Mouse (Mus musculus) neural tube, embryonic 11.5 days (tissue): ENCODE measurements at regions not wholly inside any gene's neighbourhood (a gene's known extent, or its start where the extent isn't known, plus 50 kb on each side); places are given as distances from the start of the nearest gene placed in this dataset.

ENCODE experiments used
- ATAC-seq: fragments of 200-750 bp; cut with Nextera tagmentation; 2 replicates; pipeline ENCODE4 v1.8.0; 2017; ENCODE audit warnings: moderate number of reproducible peaks, mild to moderate bottlenecking, moderate TSS enrichment, moderate library complexity; ENCODE audit not compliant: insufficient read depth, low FRiP score, low TSS enrichment
- DNase-seq: peaks from one replicate; pipeline ENCODE4 v3.0.0-alpha.2; 2015; ENCODE audit warnings: low spot score
- H3K27ac ChIP-seq: fragments of 300-500 bp; sonication (generic); 2 replicates; pipeline ENCODE4 v1.5.1; 2014; ENCODE audit warnings: low read depth, mild to moderate bottlenecking, low read length
- H3K27me3 ChIP-seq: fragments of 300-500 bp; sonication (generic); 2 replicates; pipeline ENCODE4 v1.6.1; 2014; ENCODE audit warnings: mild to moderate bottlenecking, low read length, mixed read lengths; ENCODE audit not compliant: control insufficient read depth, insufficient read depth
- H3K36me3 ChIP-seq: fragments of 300-500 bp; sonication (generic); 2 replicates; pipeline ENCODE4 v1.6.1; 2014; ENCODE audit warnings: mild to moderate bottlenecking, low read length, moderate library complexity, mixed read lengths; ENCODE audit not compliant: control insufficient read depth, insufficient read depth
- H3K4me1 ChIP-seq: fragments of 300-500 bp; sonication (generic); 2 replicates; pipeline ENCODE4 v1.6.1; 2014; ENCODE audit warnings: low read length, mixed read lengths; ENCODE audit not compliant: control insufficient read depth, insufficient read depth
- H3K4me2 ChIP-seq: fragments of 300-500 bp; sonication (generic); 2 replicates; pipeline ENCODE4 v1.6.1; 2014; ENCODE audit warnings: low read depth, mild to moderate bottlenecking, moderate library complexity
- H3K4me3 ChIP-seq: fragments of 300-500 bp; sonication (generic); 2 replicates; pipeline ENCODE4 v1.5.1; 2014; ENCODE audit warnings: low read depth, low read length
- H3K9ac ChIP-seq: fragments of 300-500 bp; sonication (generic); 2 replicates; pipeline ENCODE4 v1.6.1; 2014; ENCODE audit warnings: mild to moderate bottlenecking, low read length
- H3K9me3 ChIP-seq: fragments of 300-500 bp; sonication (generic); 2 replicates; pipeline ENCODE4 v1.6.1; 2016; ENCODE audit warnings: low read length; ENCODE audit not compliant: control insufficient read depth
- WGBS: fragments of 180-500 bp; shearing (Covaris S2); extraction: QIAGEN DNeasy Blood & Tissue Kit; methylation state at CpG from one replicate; pipeline ENCODE4 v1.1.7; 2014; 5-methylcytosine and 5-hydroxymethylcytosine counted together

DNA sequence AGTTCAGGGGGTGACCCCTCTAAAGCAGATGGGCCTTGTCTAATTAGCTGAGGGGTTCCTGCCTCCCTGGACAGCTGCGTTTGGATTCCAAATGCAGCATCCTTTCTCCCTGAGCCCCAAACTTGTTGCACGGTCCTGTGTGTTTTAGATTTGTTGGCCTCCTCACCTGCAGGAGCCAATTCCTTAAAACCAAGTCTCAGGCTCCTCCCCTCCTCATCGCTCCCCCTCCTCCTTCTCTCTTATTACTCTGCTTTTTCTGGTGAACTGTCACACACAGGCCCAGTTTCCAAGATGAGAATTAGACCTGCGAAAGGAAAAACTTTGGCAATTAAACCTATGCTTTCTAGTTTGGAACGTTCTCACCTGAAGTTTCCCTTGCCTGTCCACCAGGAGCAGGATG, 106.3 kb downstream of the Ppp4r2 start:
- Histone ChIP-seq H3K4me1 (no peaks in the 10 kb centered on the region), H3K9ac (no peak overlapping the region), H3K36me3 (no peaks in the 10 kb centered on the region), H3K4me3 (no peak overlapping the region), H3K27ac (no peak overlapping the region), H3K4me2 (no peak overlapping the region), H3K27me3 (no peaks in the 10 kb centered on the region), H3K9me3 (no peaks in the 10 kb centered on the region)
- DNase-seq (no peak), ATAC-seq (no peak)
- 83% methylated on average over 5 of the region's 5 CpGs for WGBS

DNA sequence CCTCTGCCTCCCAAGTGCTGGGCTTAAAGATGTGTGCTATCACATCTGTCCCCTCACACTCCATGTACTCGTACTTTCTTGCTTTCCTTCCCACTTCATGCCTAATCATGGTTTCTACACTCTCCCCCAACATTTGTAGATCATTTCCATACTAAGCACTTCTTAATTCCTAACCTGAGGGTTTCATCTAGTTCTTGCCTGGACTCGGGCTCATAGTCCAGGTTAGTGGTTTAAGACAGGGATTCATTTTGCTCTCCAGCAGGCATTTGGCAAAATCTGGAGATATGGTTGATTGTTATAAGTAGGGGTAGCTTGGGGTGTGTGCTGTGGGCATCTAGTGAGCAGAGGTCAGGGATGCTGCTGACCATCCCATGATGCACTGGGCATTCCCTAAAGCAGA, 108.3 kb downstream of the Ppp4r2 start:
- H3K4me2 ChIP-seq: no peak overlapping the region
- no peak overlapping the region for H3K9ac ChIP-seq
- no peaks in the 10 kb centered on the region for H3K9me3 ChIP-seq
- no peak overlapping the region for H3K4me3 ChIP-seq
- H3K4me1 ChIP-seq: no peaks in the 10 kb centered on the region
- ATAC-seq: no peak
- WGBS: 90% methylated on average over 2 of the region's 2 CpGs
- H3K36me3 ChIP-seq: no peaks in the 10 kb centered on the region
- no peak for DNase-seq
- H3K27ac ChIP-seq: no peak overlapping the region
- H3K27me3 ChIP-seq: no peaks in the 10 kb centered on the region

DNA sequence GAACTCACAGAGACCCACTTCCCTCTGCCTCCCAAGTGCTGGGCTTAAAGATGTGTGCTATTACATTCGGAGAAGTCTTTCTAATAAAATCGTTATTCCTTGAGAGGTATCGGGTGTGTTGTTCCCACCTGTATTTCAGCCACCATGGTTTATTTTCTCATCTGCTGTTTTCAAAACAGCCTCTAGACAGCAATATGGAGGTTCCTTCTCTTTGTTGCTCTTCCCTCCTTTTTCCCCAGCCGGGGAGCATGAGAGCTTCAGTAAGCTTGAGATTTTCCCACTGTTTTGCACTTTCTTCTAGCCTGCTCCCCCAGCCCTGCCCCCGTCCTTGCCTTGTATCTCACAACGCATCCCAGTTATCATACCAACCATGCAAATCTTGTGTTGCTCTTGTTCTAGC, 109.5 kb downstream of the Ppp4r2 start:
- Histone ChIP-seq H3K27ac (no peak overlapping the region), H3K4me2 (no peak overlapping the region), H3K27me3 (no peaks in the 10 kb centered on the region), H3K4me3 (no peak overlapping the region), H3K9me3 (no peaks in the 10 kb centered on the region), H3K9ac (no peak overlapping the region), H3K4me1 (no peaks in the 10 kb centered on the region), H3K36me3 (no peaks in the 10 kb centered on the region)
- WGBS: 89% methylated on average over 6 of the region's 6 CpGs
- no peak for ATAC-seq
- DNase-seq: no peak

DNA sequence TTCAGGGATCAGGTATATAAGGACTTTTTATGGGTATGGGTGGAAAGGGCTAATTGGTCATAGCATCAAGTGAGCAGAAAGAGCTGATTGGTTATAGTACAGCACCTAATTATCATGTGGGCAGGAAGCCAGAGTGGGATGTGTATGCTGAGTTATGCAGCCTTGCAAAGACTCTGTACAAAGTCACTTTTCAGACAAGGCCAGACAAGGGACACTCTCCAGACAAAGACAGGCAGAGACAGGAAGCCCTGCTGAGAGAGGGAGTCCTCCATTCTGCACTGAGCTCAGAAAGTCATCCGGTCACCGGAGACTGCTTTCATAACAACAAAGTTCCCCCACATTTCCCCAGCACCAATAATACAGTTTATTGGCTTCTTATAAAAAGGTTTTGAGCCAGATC, 112.4 kb downstream of the Ppp4r2 start:
- Histone ChIP-seq H3K4me2 (no peak overlapping the region), H3K9me3 (no peaks in the 10 kb centered on the region), H3K27me3 (no peaks in the 10 kb centered on the region), H3K4me3 (no peak overlapping the region), H3K4me1 (no peaks in the 10 kb centered on the region), H3K36me3 (no peaks in the 10 kb centered on the region), H3K9ac (no peak overlapping the region), H3K27ac (no peak overlapping the region)
- DNase-seq (no peak), ATAC-seq (no peak)
- WGBS: 85% methylated on average over 2 of the region's 2 CpGs

DNA sequence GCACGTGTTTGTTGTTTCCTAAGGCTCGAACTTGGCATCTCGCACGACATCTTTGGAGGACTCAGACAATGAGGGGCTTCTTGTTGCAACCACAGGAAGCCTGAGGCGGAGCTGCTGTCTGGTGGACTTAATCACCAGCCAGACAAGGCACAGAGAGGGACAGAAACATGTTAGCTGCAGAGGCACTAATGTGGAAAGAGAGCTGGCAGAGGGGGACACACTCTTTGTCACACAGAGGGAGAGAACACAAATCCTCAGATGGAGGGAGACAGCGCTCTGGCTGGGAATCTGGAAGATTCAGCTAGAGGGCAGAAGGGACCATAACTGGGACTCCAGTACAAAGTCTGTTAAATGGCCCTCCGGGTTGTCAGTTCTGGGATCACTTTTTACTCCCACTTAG, 114.9 kb downstream of the Ppp4r2 start:
- H3K36me3 ChIP-seq: no peaks in the 10 kb centered on the region
- no peak for ATAC-seq
- 64% methylated on average over 7 of the region's 7 CpGs for WGBS
- no peak for DNase-seq
- no peak overlapping the region for H3K4me2 ChIP-seq
- no peaks in the 10 kb centered on the region for H3K27me3 ChIP-seq
- H3K9me3 ChIP-seq: no peaks in the 10 kb centered on the region
- no peak overlapping the region for H3K4me3 ChIP-seq
- no peaks in the 10 kb centered on the region for H3K4me1 ChIP-seq
- H3K9ac ChIP-seq: no peak overlapping the region
- H3K27ac ChIP-seq: no peak overlapping the region

DNA sequence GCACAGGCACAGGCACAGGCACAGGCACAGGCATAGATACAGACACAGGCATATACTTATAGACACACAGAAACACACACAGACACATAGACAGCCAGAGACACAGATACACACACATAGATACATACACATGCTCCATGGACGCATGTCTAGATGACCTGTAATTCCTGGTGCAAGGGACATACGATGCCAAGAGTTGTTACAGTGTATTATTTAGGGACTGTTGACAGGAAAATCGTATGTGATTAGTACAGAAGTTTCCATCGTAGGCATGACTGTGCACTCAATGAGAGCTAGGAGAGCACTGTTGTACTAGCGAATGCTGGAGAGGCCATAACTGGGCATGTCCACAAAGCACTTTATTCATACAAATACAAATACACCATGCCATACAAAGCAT, 118.2 kb downstream of the Ppp4r2 start:
- WGBS: 84% methylated on average over 5 of the region's 5 CpGs
- Histone ChIP-seq H3K9ac (no peak overlapping the region), H3K27ac (no peak overlapping the region), H3K4me3 (no peak overlapping the region), H3K27me3 (no peaks in the 10 kb centered on the region), H3K4me1 (no peaks in the 10 kb centered on the region), H3K4me2 (no peak overlapping the region), H3K9me3 (no peaks in the 10 kb centered on the region), H3K36me3 (no peaks in the 10 kb centered on the region)
- ATAC-seq: no peak
- no peak for DNase-seq

DNA sequence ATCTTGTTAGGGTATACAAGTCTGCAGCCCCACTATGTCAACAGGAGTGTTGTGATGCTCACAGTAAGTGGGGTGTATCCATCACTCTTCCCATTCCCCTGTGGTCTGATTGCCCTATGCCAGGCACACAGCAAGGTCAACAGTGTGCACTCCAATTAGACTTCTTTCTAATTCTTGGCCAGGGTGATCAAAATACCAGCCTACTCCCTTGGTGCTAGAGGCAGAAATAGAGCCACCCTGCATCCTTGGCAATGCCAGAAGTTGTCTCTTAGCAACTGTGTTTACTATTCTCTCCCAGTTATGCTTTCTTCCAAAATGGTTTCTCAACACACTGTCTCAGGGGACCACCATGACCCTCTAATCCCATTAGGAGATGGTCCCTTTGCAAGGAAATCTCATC, 119.0 kb downstream of the Ppp4r2 start:
- ATAC-seq: no peak
- no peak overlapping the region for H3K9ac ChIP-seq
- H3K4me2 ChIP-seq: no peak overlapping the region
- no peaks in the 10 kb centered on the region for H3K27me3 ChIP-seq
- H3K27ac ChIP-seq: no peak overlapping the region
- H3K4me3 ChIP-seq: no peak overlapping the region
- no peaks in the 10 kb centered on the region for H3K36me3 ChIP-seq
- no peaks in the 10 kb centered on the region for H3K9me3 ChIP-seq
- no peak for DNase-seq
- no peaks in the 10 kb centered on the region for H3K4me1 ChIP-seq

DNA sequence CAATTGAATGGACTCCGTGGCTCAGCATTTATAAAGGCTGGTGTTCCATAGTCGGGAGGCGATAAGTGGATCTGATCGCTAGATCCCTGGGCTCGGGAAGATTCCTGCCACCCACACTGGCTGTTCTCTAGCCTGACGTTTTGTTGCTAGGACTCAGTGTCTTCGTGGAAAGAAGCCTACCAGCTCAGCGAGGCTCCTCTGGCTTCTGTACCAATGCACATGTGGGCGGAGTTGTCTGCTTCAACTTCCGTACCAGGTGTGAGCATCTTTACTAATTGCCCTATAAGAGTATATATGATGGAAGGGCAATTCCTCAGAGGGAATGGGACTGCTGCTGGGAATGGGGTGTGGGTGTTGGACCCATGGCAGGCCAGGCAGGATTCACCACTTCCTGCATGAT, 121.1 kb downstream of the Ppp4r2 start:
- no peak for ATAC-seq
- Histone ChIP-seq H3K4me2 (no peak overlapping the region), H3K4me1 (0 out of 2 replicates have a peak, but pooled peaks cover 6% of the 10 kb centered on the region), H3K27me3 (no peaks in the 10 kb centered on the region), H3K9ac (no peak overlapping the region), H3K4me3 (no peak overlapping the region), H3K9me3 (no peaks in the 10 kb centered on the region), H3K36me3 (no peaks in the 10 kb centered on the region), H3K27ac (no peak overlapping the region)
- WGBS: 86% methylated on average over 10 of the region's 10 CpGs
- DNase-seq: no peak

DNA sequence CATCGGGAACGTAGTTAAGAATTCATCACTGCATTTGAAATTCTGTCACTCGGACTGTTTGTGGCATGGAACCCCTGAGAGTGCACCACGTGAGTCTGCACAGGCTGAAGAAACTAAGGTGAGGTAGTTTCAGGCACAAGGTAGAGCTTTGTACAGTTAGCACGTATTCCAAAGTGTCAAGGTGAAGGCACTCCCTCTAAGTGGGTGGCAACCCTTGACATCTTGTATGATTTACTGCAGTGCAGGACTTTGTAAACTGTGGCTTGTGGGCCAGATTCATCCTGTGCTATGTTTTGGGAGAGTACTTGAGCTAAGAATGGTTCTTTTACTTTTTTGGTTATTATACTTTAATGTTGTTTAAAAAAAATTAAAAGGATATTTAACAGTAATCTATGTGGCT, 133.1 kb downstream of the Ppp4r2 start:
- H3K4me1 ChIP-seq: 0 out of 2 replicates have a peak, but pooled peaks cover 2% of the 10 kb centered on the region
- no peaks in the 10 kb centered on the region for H3K9me3 ChIP-seq
- WGBS: 88% methylated on average over 5 of the region's 5 CpGs
- no peak overlapping the region for H3K4me3 ChIP-seq
- ATAC-seq (no peak), DNase-seq (no peak)
- H3K36me3 ChIP-seq: no peaks in the 10 kb centered on the region
- H3K27me3 ChIP-seq: no peaks in the 10 kb centered on the region
- no peak overlapping the region for H3K27ac ChIP-seq
- no peak overlapping the region for H3K4me2 ChIP-seq
- no peak overlapping the region for H3K9ac ChIP-seq
